ENCODE assay signal across 22 mouse cellular contexts in genomic region chrX:12093371-12093770, GRCm38 (mm10).
"Had no signal": no experiment of that assay in that cellular context is flagged by ENCODE, and none has a peak within 500 bp of the region (broad histone marks: within the 10 kb centered on the region; RNA-seq: fewer than 3 reads in every experiment).

No protein-coding gene starts in this region.

- H3K4me3 ChIP-seq: heart, embryonic 10.5 days; heart, embryonic 12.5 days; hindbrain, embryonic 10.5 days; hindbrain, embryonic 12.5 days; kidney, embryonic 15.5 days; limb, embryonic 10.5 days; limb, embryonic 12.5 days; liver, embryonic 13.5 days had no signal

- H3K9ac ChIP-seq: heart, embryonic 12.5 days; hindbrain, embryonic 12.5 days; hindbrain, embryonic 14.5 days; kidney, embryonic 15.5 days; limb, embryonic 12.5 days; liver, embryonic 13.5 days had no signal

- H3K36me3 ChIP-seq: heart, embryonic 10.5 days; heart, embryonic 12.5 days; hindbrain, embryonic 12.5 days; kidney, embryonic 15.5 days; limb, embryonic 12.5 days; liver, embryonic 13.5 days had no signal

- H3K9me3 ChIP-seq: heart, embryonic 10.5 days; hindbrain, embryonic 10.5 days; hindbrain, embryonic 12.5 days; kidney, embryonic 15.5 days; limb, embryonic 10.5 days; limb, embryonic 12.5 days; liver, embryonic 13.5 days had no signal

- H3K27ac ChIP-seq: heart, embryonic 10.5 days; hindbrain, embryonic 10.5 days; hindbrain, embryonic 12.5 days; hindbrain, embryonic 14.5 days; kidney, embryonic 15.5 days; kidney, postnatal 0 days; limb, embryonic 10.5 days; limb, embryonic 12.5 days; liver, embryonic 13.5 days had no signal

- DNase-seq: gastrocnemius, postnatal 25 days; heart, adult 18-20 months; heart, postnatal 10 days; heart, postnatal 4 days; kidney, adult 11 months; kidney, adult 2 months; kidney, adult 9 months; kidney, postnatal 14 days; kidney, postnatal 36 days; layer of hippocampus, adult 9-11 months; layer of hippocampus, postnatal 36 days; liver; liver, embryonic 13.5 days had no signal
